Mouse (Mus musculus): ENCODE measurements around the gene Rpl3l. TPM values are rescaled to one million over a fixed set of nuclear protein-coding genes. Genes with fewer than 3 reads are reported as not detected.
"Not testable (repeated sequence)": the region's sequence is repeated elsewhere in the genome, so short reads cannot be mapped to it uniquely, and the experiment has no call there.

Gene Rpl3l
- total RNA-seq (2021) = not detected

DNA sequence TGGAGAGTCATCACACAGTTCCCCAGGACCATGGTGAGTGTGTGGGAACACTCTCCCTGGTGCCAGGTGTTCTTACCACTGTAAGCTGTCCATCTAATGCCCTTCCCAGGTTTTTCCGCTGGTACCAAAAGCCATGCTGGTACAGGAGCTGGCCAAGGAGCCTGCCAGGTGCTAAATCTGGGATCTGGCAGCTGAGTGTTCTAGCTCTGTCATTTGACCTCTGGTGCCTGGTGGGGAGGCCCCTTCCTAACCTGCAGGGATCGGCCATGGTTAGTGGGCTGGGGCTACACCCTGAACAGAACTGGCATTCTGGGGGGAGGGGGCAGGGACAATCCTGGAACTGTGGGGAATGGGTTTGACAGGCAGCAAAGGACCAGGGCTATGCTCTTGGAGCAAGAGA, at the start of gene Rpl3l:
Gene Rpl3l, plus strand, starts transcription at position 203 of the 400 bp plus-strand sequence.
- no peak for DNase-seq
- intact Hi-C loops (cut with DNase I) = no loop called here

DNA sequence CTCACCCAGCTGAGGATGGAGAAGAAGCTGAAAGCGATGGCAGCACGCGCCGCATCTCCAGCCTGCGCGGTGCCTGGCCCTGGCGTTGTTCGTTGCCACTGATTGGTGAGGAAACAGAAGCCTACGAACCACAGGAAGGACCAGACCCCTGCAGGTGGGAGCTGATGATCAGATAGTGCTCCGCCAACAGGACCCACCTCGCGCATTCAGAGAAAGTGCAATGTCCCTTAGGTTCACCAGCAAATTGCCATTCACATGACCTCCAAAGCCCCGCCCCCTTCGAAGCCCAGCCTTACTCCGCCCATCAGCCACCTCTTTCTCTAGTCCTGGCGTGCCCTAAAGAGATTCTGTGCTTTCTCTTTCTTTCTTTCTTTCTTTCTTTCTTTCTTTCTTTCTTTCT, 41.1 kb upstream of the Rpl3l start:
- DNase-seq = no peak
- intact Hi-C loops (cut with DNase I) = no loop called here

DNA sequence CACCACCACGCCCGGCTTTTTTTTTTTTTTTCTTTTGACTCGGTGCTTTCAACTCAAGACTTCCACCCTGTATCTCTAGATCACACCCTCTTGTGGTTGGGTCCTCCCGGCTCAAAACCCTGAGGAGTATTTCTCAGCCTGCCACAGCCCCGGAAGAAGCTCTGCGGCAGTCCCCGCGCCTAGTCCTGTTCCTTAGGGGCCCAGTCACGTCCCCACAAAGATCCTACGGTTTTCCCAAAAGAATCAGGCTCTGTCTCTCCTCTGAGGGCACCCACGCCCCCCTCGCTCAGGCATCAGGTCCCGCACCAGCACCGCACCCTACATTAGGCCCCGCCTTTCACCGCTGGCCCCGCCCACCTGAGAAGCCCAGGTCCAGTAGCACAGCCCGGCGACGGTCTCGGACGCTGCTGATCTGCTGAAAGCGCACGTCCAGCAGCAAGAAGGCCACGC, 40.4 kb upstream of the Rpl3l start:
- intact Hi-C loops (cut with DNase I) = no loop called here
- DNase-seq = no peak

DNA sequence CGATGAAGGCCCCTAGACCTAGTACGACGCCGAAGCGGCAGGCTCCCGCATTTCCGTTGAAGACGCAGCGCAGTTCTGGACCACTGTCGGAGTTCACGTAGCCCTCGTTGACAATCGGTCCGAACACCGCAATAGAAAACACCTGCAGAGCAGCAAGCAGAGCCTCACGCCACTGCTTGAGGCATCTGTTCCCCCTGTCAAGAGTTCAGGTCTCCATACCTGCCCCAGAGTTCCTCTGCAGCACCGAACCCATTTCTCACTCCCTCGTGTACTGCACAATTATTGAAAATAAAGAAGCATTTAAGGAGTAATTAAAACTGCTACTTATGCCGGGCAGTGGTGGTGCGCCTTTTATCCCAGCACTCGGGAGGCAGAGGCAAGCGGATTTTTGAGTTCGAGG, 40.0 kb upstream of the Rpl3l start:
- no peak for DNase-seq
- intact Hi-C loops (cut with DNase I) = no loop called here

DNA sequence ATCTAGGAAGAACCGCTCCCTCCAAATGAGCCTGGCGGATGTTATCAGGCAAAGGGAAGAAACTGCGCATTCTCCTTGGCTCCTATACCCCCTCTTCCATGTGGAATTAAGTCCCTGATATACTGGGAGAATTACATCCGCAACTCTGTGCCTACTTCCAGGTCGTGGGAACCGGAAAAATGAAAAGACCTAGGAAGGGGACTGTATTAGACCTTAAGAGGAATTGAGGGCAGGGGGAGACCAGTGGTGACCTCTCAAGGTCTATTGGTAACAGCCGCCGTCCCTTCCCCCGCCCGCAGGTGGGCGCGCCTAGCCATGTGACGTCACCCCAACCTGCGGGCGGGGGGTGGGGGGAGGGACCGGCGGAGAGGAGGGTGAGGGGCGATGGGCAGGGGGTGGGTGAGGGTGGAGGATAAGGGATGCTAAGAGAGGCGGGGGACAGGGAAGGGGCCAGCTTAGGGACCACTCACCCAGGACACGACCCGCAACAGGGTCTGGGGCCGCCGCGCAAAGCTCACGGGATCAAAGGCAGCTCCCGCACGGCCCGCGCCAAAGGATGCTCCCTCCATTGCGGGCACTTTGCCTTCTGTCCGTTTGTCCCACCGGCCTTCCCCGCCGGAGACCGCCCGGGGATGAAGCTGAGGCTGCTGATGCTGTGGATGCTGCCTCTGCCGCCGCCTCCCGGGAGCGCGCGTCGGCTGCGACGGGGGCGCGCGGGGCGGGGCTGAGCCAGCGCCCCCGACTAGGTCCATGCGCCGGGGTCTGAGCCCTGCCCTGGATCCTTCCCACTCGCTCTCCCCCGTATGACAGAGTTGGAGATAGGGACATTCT, 38.2 kb upstream of the Rpl3l start, which contains the start of gene Syngr3:
Gene Syngr3, minus strand, starts transcription at position 705 of the 831 bp plus-strand sequence.
- intact Hi-C loops (cut with DNase I) = no loop called here
- DNase-seq = peak; percentile 65

DNA sequence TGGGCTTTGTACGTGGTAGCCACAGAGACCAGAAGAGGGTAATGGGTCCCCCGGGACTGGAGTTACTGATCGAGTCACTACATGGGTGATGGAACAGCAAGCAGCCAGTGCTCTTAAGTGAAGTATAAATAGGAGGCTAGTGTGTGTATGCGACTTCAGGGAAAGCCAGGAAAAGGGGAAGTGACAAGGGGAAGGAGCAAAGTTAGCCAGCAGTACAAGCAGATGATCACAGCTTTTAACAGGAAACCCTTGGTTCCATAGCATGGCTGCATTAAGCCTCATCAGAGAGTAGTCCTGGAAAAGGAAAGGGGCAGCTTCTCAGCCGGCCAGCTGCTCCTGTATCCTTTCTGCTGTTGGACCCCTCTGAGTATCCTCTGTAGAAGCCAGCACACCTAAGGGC, 35.2 kb upstream of the Rpl3l start:
- intact Hi-C loops (cut with DNase I) = no loop called here
- DNase-seq = no peak

DNA sequence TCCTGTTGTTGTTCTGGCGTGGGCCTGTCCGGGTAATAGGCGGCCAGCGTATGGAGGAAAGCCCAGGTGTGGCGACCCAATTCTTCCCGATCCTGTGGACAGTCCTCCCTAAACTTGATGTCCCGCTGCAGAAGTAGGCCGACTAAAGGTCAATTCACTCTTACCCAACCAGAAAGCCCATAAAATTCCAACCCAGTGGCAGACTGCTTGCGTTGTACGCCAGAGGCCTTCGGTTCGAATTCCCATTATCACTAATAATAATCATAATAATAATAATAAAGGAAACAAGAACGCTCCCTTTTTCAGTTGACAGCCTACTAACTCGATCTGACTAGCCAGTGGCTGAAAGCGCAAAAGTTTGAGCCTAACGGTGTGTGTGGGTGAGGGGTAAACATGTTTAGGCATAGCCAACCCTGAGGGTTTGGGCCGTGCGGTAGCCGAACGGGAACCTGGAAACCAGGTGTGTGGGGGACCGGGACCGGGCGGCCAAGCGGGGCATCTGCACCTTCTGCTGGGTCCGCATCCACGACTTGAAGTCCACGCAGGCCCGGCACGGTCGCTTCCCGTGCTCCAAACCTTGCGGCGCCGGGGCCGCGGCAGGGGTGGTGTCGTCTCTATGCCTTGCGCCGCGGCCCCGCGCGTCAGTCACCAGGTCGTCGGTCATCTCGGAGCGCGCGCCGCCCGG, 32.2 kb upstream of the Rpl3l start:
- no peak for DNase-seq
- intact Hi-C loops (cut with DNase I) = no loop called here

DNA sequence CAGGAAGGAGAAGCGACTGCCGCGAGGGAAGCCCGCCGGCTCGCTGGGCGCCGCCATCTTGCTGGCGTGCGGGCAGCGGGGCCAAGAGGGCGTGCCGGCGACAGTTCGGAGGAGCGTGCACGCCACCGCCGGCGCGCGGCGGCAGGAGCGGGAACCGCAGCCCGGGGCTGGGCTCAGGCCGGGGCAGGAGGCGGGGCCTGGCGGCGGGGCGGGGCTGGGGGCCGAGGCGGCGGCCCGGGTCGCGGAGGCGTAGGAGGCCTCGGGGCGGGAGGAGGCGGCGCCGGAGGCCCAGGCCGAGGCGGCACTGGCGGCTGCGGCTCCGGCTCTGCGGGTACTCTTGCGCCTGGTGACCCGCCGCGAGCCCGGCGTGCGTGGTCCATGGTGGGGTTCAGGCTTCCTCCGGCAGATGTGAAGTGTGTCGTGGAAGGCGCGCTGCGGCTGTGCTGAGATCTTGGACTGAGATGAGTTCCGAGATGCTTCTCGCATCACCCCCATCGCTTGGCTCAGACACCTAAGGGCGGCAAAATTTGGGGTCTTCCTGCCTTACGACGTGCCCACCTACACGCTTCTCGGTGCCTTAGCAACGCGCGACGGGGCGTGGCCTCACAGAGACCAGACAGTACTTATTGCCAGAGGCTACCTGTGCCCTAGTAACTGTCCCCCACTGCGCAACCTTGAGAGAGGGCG, 31.5 kb upstream of the Rpl3l start, which contains the start of the genes Gfer and Noxo1:
Gene Gfer, minus strand, starts transcription at position 146 of the 687 bp plus-strand sequence.
Gene Noxo1, plus strand, starts transcription at position 224 of the 687 bp plus-strand sequence.
- intact Hi-C loops (cut with DNase I) = no loop called here
- peak; percentile 93 for DNase-seq

DNA sequence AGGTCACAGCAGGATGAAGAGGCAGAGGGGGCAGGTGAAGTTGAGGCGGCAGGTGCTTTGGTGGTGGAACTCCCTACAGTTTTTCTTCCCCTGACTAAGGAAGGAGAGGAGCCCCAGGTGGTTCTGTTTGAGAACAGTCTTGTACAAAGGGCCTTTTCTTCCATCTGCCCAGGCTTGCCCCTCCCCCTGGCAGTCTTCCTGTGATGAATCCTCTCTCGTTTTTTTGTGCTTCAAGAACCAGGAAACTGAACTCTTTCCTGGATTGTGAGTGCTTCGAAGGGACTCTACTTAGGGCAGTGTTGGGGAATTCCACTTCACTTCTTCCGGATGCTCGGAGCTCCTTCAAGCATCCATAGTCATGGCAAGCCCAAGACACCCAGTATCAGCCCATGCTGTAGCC, 29.6 kb upstream of the Rpl3l start:
- intact Hi-C loops (cut with DNase I) = no loop called here
- DNase-seq = no peak

DNA sequence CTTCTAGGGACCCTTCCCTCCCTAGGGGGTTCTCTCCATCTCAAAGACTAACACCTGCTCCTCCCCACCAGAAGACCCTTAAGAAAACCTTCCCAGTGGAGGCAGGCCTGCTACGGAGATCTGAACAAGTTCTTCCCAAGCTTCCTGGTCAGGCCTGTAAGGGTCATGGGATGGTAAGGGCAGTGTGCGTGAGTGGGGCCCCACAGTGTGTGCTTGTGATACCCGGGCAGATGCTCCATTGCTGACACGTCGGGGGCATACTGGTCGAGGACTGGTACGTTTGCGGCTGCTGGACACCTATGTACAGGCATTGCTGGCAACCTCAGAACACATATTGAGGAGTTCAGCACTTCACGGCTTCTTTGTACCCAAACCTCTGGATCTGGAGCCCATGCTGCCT, 28.9 kb upstream of the Rpl3l start:
- DNase-seq = no peak
- intact Hi-C loops (cut with DNase I) = no loop called here

DNA sequence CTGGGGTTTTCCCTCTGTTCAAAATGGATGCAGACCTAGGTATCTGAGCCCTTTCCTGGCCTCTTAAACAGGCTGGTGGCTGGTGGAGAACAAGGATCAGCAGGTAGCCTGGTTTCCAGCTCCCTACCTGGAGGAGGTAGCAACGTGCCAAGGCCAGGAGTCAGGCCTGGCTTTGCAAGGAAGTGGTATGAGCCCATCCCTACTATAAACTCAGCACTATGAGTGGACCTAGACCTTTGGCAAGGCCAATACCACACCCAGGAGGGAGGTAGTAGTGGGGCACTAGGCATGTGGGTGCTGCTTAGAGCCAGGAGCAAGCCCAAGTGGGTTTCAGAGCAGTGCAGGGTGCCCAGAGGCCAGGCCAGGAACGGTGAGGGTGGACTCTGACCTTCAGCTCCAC, 28.1 kb upstream of the Rpl3l start:
- intact Hi-C loops (cut with DNase I) = no loop called here
- DNase-seq = no peak

DNA sequence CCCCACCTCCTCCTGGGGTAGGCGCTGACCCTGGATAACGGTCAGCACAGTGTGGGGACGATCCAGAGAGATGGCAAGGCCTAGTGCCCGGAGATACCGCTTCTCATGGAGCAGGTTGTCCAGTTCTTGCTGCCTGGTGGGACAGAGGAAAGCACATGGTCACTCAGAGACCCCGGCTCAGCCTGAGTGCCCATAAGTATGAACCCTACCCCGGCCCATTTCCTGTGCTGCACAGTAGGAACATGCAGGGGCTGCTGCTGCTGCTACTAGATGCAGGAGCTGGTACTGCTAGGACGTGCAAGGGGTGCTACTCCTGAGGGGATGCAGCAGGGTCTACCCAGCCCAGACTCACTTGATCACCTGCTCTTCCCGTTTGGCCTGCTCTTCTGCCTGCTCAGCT, 26.4 kb upstream of the Rpl3l start:
- intact Hi-C loops (cut with DNase I) = no loop called here
- no peak for DNase-seq

DNA sequence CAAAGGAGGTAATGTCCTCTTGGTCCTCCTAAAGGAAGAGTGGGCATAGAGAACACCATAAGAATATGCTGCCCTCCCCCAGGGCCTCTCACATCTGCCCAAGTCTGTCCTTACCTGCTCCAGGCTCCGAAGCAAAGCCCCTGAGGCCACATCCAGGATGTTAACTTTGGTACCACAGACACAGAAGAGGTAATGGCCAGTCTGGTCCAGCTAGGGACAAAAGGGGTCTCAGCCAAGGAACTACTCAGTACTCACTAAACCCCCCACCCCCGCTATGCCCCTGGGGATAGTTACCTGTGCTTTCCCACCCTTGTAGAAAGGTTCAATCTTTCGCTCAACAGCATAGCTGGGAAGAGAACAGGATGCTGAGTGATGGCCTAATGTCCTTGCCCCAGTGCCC, 21.8 kb upstream of the Rpl3l start:
- no peak for DNase-seq
- intact Hi-C loops (cut with DNase I) = no loop called here

DNA sequence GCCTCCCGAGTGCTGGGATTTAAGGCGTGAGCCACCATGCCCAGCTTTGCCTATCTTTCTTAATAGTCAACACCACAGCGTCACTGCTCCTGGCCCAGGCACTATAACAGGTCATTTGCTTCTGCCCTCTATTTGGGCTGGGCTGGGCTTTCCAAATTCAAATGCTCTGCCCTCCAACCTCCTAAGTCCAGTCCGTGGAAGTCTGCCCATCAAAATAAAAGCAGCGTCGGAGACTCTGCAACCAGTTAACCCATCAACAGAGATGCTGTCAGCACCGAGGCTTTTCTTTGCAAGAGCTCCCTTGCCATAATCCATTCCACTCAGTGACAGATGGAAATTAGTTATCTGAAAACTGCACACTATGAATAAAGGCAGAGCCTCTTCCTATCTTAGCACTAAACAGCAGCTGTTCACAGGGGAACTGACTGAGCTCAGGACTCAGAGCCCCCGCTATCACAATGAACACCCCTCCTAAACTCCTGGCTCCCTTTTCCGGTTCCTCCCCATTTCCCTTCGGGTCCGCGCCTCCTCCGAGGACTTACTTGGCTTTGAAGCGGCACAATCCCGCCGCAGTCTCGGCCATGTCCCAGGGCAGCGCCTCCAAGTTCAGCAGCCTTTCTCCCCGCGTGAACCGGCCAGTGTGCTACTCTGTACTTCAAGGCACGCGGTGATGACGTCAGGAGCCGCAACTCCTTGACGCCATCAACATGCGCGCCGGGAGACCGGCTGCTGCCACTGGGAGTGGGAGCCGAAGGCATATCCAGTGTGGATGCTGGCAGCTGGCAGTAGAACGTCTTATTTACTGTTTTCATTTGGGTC, 20.4 kb upstream of the Rpl3l start, which contains the start of gene Tbl3:
Gene Tbl3, minus strand, starts transcription at position 679 of the 819 bp plus-strand sequence.
- intact Hi-C loops (cut with DNase I) = no loop called here
- DNase-seq = peak; percentile 93

DNA sequence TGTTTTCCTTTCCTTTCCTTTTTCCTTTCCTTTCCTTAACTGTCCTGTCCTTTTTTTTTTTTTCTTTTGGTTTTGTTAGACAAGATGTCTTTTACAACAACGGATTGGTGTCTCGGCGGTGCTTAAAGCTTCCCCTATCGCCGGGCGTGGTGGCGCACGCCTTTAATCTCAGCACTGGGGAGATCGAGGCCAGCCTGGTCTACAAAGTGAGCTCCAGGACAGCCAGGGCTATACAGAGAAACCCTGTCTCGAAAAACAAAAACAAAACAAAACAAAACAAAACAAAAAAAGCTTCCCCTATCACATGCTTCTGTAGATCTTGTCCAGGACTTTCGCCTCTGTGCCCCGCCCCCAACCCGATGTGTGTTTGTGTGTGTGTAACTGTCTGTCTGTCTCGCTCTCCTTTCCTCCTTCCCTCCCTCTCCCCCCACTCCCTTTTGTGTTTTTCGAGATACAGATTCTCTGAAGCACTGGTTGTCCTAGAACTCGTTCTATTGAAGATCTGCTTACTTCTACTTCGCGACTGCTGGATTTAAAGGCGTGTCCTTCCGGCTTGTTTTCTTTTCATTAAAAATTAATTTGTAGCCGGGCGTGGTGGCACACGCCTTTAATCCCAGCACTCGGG, 19.7 kb upstream of the Rpl3l start:
- intact Hi-C loops (cut with DNase I) = no loop called here
- DNase-seq = no peak

DNA sequence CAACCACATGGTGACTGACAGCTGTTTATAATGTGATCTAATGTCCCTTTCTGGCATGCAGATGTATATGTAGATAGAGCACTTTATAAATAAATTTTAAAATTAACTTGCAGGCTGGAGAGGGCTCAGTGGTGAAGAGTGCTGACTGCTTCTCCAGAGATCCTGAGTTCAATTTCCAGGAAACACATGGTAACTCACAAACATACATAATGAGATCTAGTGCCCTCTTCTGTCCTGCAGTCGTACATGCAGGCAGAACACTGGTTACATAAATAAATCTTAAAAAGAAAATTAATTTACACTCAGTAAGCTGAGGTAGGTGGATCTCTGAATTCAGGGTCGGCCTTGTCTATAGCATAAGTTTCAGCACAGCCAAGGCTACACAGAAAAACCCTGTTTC, 19.0 kb upstream of the Rpl3l start:
- no peak for DNase-seq
- intact Hi-C loops (cut with DNase I) = no loop called here

DNA sequence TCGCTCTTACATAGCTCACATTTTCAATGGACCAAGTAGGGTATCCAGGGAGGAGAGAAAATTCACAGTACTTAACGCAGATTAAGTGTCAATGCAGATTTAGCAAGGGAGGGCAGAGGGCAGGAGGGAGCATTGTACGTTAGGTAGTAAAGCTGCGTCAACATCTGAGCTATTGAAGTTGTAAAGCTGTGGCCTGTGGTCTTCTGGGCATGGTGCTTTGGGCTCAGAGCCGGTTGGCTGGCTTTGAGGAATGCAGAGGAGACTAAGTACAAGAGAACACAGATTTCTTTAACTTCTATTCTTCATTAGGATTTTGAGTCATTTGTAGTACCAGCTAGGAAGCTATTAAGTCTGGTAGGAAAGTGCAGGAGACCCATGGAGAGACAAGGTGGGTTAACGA, 12.1 kb upstream of the Rpl3l start:
- intact Hi-C loops (cut with DNase I) = no loop called here
- DNase-seq = no peak

DNA sequence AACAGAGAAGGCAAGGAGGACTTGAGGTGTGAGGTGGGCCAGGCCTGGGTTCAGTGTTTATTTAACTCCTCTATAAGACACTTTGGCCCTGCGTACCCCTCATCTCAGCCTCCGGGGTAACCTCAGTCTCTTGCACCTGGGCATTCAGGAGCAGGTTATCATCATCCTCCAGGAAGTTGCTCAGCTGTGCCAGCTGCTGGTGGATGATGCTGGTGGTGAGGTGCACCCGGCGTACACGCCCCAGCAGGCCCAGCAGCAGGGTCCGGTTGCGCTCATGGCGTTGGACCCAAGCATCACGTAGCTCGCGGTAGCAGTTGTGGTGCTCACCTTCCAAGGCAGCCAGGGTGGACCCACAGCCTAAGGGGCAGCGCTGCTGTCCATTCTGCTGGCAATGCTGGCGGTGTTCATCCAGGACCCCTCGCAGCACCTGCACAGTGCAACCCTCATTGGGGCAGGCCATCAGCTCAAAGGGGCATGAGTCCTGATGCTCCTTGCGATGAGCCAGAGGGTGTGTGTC, 11.4 kb upstream of the Rpl3l start:
- intact Hi-C loops (cut with DNase I) = no loop called here
- no peak for DNase-seq

DNA sequence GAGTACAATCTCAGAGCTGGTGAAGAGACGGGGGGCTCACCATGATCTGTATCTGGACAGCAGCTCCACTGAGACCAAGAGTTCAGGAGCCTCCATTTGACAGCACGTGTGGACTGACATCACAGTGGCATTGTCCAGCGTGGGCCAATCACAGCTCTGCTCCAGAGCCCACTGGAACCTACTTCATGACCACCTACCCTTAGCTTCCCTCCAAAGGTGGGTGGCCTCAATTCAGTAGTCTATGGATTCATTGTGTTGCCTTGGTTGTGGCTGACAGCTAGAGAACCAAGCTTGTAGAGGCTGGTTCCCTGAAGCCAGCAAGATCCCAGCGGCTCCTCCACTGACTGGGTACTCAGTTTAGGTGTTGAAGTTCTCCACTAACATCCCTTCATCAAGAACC, 9.7 kb upstream of the Rpl3l start, which contains the start of the genes Rnf151 and Rps2:
Gene Rnf151, minus strand, starts transcription at position 121 of the 400 bp plus-strand sequence.
Gene Rps2, plus strand, starts transcription at position 174 of the 400 bp plus-strand sequence.
- no peak for DNase-seq
- intact Hi-C loops (cut with DNase I) = no loop called here

DNA sequence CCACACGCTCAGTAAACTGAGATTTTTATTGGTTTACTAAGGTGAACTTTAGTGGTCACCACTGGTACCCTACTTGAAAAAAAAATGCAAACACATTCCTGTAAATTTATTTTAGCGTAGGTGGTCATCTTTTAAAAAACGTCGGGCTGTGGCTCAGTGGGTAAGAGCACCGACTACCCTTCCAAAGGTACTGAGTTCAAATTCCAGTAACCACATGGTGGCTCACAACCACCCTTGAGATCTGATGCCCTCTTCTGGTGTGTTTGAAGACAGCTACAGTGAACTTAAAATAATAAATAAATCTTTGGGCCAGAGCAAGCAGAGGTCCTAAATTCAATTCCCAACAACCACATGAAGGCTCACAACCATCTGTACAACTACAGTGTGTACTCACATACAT, 8.7 kb upstream of the Rpl3l start:
- DNase-seq; intact Hi-C loops (cut with DNase I): not testable (repeated sequence)
